Mouse (Mus musculus) heart, postnatal 14 days (tissue): ENCODE measurements at regions not wholly inside any gene's neighbourhood (a gene's known extent, or its start where the extent isn't known, plus 50 kb on each side); places are given as distances from the start of the nearest gene placed in this dataset.

Source experiments
- DNase-seq, 2 experiments: peaks; one replicate each; pipeline ENCODE4 v3.0.0; 2021 to 2022
- intact Hi-C: fragments of 180-260 bp; cut with DNase I; formaldehyde crosslinking; loops from one replicate; pipeline ENCODE4 v1.15.1; 2025
- microRNA-seq, 2 experiments: library from miRNA; unstranded; fragments of <30 nt; microRNA quantifications; one replicate each; pipeline ENCODE4 v1.2.0; 2021 to 2022

DNA sequence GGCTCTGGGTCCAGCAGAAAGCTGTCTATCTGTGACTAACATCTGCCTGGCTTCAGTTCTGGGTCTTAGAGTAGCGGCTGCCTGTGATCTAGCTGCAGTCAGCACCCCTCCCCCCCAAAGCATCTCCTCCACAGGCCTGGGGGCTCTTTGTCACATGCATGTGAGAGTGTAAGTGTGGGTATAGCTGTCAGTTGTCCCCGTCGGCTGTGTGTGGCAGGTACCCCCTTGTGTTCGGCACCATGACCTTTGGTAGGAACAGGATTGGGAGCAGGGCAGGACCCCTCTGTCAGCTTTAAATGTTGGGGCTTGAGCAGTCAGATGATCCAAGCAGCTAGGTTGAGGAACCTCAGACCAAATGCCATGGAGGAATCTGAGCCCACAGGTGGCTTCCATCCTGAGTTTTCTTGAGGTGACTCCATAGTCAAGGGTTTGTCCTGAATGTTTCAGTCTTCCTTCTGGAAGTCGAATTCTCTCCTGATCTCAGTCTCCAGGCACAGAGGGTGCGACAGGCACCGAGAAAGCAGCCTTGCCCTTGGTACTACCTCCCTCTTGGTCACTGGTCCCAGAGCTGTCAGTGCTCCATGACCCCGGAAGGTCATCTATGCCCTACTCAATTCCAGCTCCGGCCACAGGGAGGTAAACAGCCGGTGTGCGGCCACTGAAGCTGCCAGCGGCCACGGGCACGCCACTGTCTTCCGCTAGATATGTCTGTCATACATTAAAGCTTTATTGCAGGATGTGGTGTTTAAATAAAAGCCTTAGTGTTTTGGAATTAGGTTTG, 55.9 kb upstream of the Gata5 start:
- intact Hi-C loops, result no loop called here
- DNase-seq, result peak in 1 of 2 experiments; percentile 29

DNA sequence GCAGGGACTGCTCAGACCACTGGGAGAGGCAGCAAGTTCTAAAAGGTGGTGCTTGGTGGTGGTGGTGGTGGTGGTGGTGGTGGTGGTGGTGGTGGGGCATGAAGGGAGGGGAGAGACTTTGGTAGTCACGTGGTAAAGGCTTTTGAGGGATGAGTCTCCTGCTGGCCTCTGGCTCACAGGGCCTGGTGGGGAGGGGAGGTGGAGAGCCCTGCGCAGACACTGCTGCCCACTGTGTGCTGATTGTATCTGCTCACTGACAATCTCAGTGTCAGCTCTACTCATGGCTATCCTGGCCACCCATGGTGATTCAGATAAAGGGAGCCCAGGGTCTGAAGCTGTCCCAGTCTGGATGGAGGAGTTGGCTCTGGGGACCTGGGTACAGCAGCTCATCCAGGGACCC, 55.0 kb upstream of the Gata5 start:
- intact Hi-C loops, result no loop called here
- DNase-seq, result peak in 1 of 2 experiments; percentile 17

DNA sequence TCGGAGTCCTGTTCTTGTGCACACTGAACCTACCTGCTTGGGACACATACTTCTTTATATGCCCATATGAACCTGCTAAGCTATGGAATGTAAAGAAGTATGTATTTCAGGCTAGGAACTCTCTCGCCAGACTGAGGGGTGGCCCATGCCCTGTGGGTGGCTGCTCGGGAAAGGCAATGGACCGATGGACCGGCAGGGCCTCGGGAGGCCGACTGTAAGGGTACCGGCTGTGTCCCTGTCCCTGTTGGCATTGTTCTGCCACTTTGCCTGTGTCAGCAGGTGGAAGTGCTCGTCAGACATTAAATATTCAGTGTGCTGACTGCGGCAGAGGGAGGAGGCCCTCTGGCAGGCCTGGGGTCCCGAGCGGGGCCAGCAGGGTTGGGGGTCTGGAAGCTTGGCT, 54.5 kb upstream of the Gata5 start:
- DNase-seq, result no peak
- intact Hi-C loops, result no loop called here

DNA sequence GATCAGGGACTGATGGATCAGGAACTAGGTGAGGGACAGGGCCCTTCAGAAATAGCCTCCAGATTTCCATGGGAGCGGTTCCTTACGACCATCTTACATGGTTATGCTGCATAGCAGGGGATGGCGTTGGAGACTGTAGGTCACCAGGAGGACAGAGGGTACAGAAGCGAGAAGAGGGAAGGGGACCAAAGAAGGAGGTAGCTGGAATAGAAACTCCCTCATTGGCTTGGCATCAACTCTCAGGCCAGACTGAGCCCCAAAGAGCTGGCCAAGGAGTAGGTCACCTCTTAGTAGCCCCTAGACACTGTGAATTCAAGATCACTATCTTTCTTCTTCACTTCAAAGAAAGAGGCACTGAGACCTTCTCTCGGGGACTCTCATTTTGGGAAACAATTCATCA, 53.6 kb upstream of the Gata5 start:
- intact Hi-C loops, result no loop called here
- peak in 1 of 2 experiments; percentile 19 for DNase-seq

DNA sequence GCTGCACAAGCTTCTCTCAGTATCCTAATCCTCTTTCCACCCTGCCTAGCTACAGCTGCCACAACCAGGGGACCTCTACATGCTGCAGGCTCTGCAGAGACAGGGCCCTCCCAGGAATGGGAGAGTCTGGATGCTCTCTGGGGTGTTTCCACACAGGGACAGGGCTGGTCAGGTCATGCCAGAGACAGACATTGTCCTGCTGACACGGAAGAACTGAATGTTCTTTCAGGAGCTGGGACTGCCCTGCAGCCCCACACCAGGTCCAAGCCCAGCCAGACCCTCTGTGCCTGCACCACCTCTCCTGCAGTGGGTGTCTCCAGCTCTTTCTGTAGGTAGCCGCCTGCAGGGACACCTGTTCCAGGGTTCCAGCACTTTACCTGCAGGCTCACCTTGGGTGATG, 52.8 kb upstream of the Gata5 start:
- intact Hi-C loops, result no loop called here
- DNase-seq, result peak in 1 of 2 experiments; percentile 28

DNA sequence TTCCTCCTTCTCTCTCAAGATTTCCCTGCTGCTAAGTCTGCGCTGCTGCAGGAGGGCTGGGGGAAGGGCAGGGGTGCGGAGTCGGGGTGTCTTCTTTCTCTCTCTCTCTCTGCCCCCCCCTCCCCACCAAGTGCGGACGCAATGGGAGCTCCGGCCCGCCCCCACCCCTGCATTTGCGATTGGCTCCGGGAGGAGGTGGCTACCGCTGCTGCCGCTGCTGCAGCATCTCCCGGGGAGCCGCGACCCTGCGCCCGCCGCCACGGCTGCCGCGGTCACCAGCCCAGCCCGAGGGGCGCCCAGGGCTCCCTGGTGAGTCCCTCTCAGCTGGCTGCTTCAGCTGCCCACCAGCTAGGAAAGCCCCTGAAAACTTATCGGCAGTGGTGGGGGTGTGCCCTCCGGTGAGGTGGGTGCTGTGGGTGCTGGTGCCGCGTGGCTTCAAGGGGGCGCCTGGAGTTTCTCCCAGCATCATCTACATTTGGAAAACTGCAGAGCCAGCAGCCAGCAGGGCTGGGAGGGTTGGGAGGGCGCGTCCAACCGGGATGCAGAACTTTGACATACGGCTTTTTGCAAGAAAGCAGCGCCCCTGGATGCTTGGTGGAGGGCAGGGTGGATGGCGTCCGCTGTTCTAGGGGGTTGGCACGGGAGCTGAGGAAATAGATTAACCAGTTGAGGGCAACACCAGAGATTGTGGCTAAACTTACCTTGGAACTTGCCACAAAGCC, 51.6 kb upstream of the Gata5 start:
- intact Hi-C loops, result no loop called here
- no peak for DNase-seq

DNA sequence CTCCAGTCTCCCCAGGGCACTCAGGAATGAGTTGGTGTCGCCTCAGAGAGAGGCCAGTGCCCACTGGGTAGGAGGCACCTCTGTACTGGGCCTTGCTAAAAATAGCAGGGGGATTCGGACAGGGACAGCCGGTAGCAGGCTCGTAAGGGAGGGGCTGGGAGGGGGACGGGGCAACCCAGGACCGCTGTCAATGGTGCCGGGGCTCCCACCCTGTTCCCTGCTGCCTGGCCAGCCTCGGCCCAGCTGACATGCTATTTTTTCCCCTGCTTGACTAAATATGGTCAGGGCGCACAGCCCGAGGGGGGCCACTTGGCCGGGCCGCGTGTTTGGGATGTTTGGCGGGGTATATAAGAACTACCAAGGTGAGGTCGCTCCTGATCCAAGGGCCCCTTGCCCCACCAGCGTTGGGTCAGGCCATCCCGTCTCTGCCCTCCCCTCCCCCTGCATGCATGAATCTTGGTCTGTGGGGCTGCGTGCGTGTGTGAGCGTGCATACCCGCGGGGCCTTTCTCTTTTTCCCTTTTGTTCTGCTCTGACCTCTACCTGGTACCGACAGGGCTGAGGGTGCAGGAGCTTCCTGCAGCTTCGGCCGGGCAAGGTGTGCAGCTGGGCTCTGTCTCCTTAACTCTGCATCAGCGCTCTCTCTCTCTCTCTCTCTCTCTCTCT, 50.9 kb upstream of the Gata5 start:
- peak; percentile 72 to 80 for DNase-seq
- intact Hi-C loops, result no loop called here

Small RNA genes lying in the stretch of these regions (microRNA-seq; reads per million reads assigned to microRNA genes)
- 0 to 1.9 reads per million in 2 experiments for gene Mir133a-2
- 0 to 1.1 reads per million in 2 experiments for gene Mir1a-1
